Mouse (Mus musculus) myocyte (in vitro differentiated cells): ENCODE results near the gene Prkrip1. TPM values are rescaled to one million over a fixed set of nuclear protein-coding genes. Genes with fewer than 3 reads are reported as not detected.

Experiments
- H3K27me3 ChIP-seq: one replicate; pipeline ENCODE4 v1.6.1; 2011; ENCODE audit not compliant: control insufficient read depth, insufficient read depth, insufficient read length
- H3K36me3 ChIP-seq: one replicate; pipeline ENCODE4 v1.6.1; 2011; ENCODE audit not compliant: control insufficient read depth, insufficient read depth
- H3K4me2 ChIP-seq: one replicate; pipeline ENCODE4 v1.6.1; 2011; ENCODE audit warnings: low read depth, control low read depth
- H3K4me3 ChIP-seq: one replicate; pipeline ENCODE4 v1.5.1; 2011; ENCODE audit warnings: mild to moderate bottlenecking, control low read depth, moderate library complexity
- H3K79me2 ChIP-seq: one replicate; pipeline ENCODE4 v1.6.1; 2011; ENCODE audit not compliant: control insufficient read depth, insufficient read depth
- H3ac ChIP-seq: one replicate; pipeline ENCODE4 v1.6.1; 2011; ENCODE audit not compliant: control insufficient read depth, insufficient read length
- CEBPB ChIP-seq: IDR thresholded peaks from 2 replicates; pipeline ENCODE4 v1.6.1; 2011; ENCODE audit warnings: mild to moderate bottlenecking, moderate library complexity; ENCODE audit not compliant: poor library complexity, insufficient read depth, severe bottlenecking
- E2F4 ChIP-seq: IDR thresholded peaks from one replicate; pipeline ENCODE4 v1.6.1; 2011; ENCODE audit warnings: mild to moderate bottlenecking, control low read depth, moderate library complexity; ENCODE audit not compliant: insufficient read depth
- MAX ChIP-seq: IDR thresholded peaks from one replicate; pipeline ENCODE4 v1.6.1; 2011; ENCODE audit warnings: low read depth, mild to moderate bottlenecking, control low read depth
- MYOD1 ChIP-seq, 3 experiments: IDR thresholded peaks; one replicate each; pipeline ENCODE4 v1.6.1; 2011; ENCODE audit warnings: control low read depth in 2 of 3, low read depth in 2 of 3, mild to moderate bottlenecking in 2 of 3, moderate library complexity in 1 of 3; ENCODE audit not compliant: insufficient read length in 2 of 3, control insufficient read depth in 1 of 3
- MYOG ChIP-seq, 3 experiments: IDR thresholded peaks; one replicate each; pipeline ENCODE4 v1.6.1; 2011; ENCODE audit warnings: control low read depth in 2 of 3, low read depth in 2 of 3, mild to moderate bottlenecking in 2 of 3; ENCODE audit not compliant: insufficient read length in 2 of 3, control insufficient read depth in 1 of 3, insufficient read depth in 1 of 3
- POLR2A ChIP-seq: IDR thresholded peaks from one replicate; pipeline ENCODE4 v1.6.1; 2011; ENCODE audit warnings: low read depth, mild to moderate bottlenecking, control low read depth, moderate library complexity; ENCODE audit not compliant: insufficient read length
- POLR2AphosphoS2 ChIP-seq: IDR thresholded peaks from one replicate; pipeline ENCODE4 v1.6.1; 2011; ENCODE audit warnings: low read depth, control low read depth; ENCODE audit not compliant: insufficient read length
- REST ChIP-seq: IDR thresholded peaks from one replicate; pipeline ENCODE4 v1.6.1; 2011; ENCODE audit warnings: mild to moderate bottlenecking, control low read depth, moderate library complexity; ENCODE audit not compliant: insufficient read depth, insufficient read length
- SRF ChIP-seq: IDR thresholded peaks from one replicate; pipeline ENCODE4 v1.6.1; 2011; ENCODE audit warnings: low read depth; ENCODE audit not compliant: control insufficient read depth, insufficient read length
- TCF12 ChIP-seq: IDR thresholded peaks from one replicate; pipeline ENCODE4 v1.6.1; 2011; ENCODE audit warnings: mild to moderate bottlenecking, control low read depth; ENCODE audit not compliant: poor library complexity, insufficient read depth, severe bottlenecking
- TCF3 ChIP-seq: IDR thresholded peaks from one replicate; pipeline ENCODE4 v1.6.1; 2011; ENCODE audit warnings: low read depth, control low read depth; ENCODE audit not compliant: insufficient read length
- USF1 ChIP-seq: IDR thresholded peaks from one replicate; pipeline ENCODE4 v1.6.1; 2011; ENCODE audit warnings: low read depth, mild to moderate bottlenecking, control low read depth, moderate library complexity
- polyA plus RNA-seq: library from polyadenylated mRNA; unstranded; fragments of >200 nt; fragmentation: generic; extraction: Trizol; gene quantifications from one replicate; pipeline ENCODE4 v1.2.1, GENCODE M21; 2012; ENCODE audit warnings: missing spikeins

The Prkrip1 gene
- polyA plus RNA-seq, 1 experiment, result 58.4 TPM

DNA sequence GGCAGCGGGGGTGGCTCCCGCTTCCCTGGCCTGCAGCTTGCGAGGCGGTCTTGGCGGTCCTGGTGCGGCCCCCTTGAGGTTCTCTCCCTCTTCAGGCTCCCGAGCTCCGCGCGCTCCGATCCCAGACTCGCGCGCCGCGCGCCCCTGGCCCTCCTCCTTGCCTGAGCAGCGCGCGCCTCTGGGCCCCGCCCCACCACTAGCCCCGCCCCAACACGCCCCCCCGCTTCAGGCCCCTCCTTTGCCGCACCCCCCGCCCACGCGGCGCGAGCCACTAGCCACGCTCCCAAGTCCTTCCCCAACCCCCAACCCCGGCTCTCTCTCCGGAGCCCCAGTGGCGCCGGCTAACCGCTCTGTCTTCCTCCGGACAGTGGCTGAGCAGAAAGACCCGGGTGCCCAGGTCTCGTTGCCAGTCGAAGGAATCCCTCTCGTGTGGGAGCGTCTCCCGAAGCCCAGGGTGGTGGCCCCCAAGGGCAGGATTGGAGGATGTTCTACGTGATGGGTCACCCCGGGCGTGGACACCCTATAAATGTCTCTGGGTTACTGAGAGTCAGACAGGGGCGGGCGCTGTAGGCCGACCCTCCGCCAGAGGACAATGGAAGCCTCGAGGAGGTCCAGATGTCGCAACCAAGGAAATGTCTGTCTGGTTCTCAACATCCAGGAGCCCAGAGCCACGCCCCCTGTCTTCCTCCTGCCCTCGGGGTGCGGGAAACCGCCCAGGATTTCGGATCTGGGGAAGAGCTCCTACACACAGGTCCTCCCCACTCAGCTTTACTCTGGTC is 46.2 kb upstream of the Prkrip1 start:
- Histone ChIP-seq H3K27me3 (no peaks in the 10 kb centered on the region), H3K79me2 (no peaks in the 10 kb centered on the region), H3ac (peak overlapping the region; percentile 54), H3K36me3 (no peaks in the 10 kb centered on the region), H3K4me3 (peak overlapping the region; percentile 57), H3K4me2 (peak overlapping the region; percentile 97)
- no peak for TF ChIP-seq E2F4
- TF ChIP-seq SRF, result no peak
- TF ChIP-seq MYOG (IDR thresholded peaks at IDR 0.05; ENCODE audit: control insufficient read depth in 1 of 3, insufficient read depth in 1 of 3, insufficient read length in 2 of 3, low read depth in 2 of 3), result no peak
- TF ChIP-seq MYOD1 (IDR thresholded peaks at IDR 0.05; ENCODE audit: control insufficient read depth in 1 of 3, insufficient read length in 2 of 3, low read depth in 2 of 3), result no peak
- no peak for TF ChIP-seq TCF3
- TF ChIP-seq TCF12, result no peak
- TF ChIP-seq MAX, result no peak
- TF ChIP-seq CEBPB, result peak; percentile 79
- no peak for TF ChIP-seq USF1
- TF ChIP-seq POLR2A, result peak; percentile 51
- no peak for TF ChIP-seq REST
- peak; percentile 53 for TF ChIP-seq POLR2AphosphoS2

DNA sequence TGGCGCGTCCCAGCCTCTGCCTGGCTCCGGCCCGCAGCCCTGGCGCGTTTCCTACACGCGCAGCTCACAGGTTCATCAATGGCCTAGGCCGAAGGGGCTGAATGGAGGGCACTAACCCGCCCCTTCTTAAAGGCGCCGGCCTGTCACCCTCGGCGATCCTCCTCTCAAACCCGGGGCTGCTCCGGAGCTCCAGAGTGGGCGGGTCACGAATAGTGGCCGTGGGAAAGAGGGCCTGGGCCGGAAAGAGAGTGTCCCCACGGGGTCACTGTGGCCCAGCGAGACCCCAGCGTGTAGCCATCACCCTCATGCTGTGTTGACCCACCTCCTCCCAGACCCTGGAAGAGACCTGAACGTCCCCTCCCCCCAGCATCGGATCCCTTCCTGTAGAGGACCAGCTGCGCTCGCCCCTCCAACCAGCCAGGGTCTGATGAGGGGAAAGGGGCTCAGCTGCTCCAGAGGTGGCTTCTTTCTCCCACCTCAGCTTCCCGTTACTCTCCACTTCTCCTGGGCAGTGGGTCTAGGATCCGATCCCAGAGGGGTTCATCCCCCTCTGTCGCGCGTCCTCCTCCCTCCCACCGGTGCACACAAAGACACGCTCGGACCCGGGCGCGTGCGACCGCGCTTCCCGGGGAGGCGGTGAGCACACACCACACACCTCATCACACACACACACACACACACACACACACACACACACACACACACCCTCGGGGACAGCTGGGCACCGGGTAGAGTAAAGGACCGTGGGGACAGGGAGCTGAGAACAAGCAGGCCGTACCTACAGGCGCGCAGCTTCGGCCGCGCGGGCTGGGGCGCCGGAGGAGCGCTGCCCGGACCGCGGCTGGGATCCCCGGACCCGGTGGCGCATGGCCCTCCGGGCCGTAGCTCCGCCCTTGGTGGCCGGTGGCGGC is 45.3 kb upstream of the Prkrip1 start:
- peak overlapping the region; percentile 57 for H3K4me3 ChIP-seq
- H3K27me3 ChIP-seq, result no peaks in the 10 kb centered on the region
- H3K4me2 ChIP-seq, result peak overlapping the region; percentile 82
- no peaks in the 10 kb centered on the region for H3K79me2 ChIP-seq
- TF ChIP-seq MAX (no peak), TCF12 (no peak), POLR2AphosphoS2 (peak; percentile 23), SRF (no peak), CEBPB (no peak), MYOG (IDR thresholded peaks at IDR 0.05; ENCODE audit: control insufficient read depth in 1 of 3, insufficient read depth in 1 of 3, insufficient read length in 2 of 3, low read depth in 2 of 3) (peak in 2 of 3 experiments; percentile 21 to 61), MYOD1 (IDR thresholded peaks at IDR 0.05; ENCODE audit: control insufficient read depth in 1 of 3, insufficient read length in 2 of 3, low read depth in 2 of 3) (no peak), E2F4 (no peak), USF1 (no peak)
- no peaks in the 10 kb centered on the region for H3K36me3 ChIP-seq
- peak overlapping the region; percentile 54 for H3ac ChIP-seq

DNA sequence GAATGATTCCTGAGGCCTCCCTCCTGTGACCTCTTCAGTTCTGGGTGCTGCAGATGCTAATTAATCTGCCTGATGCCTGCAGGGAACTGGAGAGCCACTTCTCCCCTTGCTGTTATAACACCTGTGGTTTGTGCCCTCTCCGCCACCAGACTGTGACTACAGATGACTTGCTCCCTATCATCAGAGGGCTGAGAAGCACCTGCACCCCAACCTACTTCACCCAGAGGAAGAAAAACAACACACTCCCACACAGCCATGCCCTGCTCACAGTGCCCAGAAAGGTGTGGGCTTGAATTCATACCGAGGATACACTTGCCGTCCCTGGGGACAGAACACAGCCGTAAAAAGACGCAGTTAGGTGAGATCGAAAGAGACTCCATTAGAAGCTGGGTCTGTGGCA is 42.4 kb upstream of the Prkrip1 start:
- Histone ChIP-seq H3K4me3 (no peak overlapping the region), H3K79me2 (no peaks in the 10 kb centered on the region), H3ac (no peak overlapping the region), H3K36me3 (no peaks in the 10 kb centered on the region), H3K4me2 (no peak overlapping the region), H3K27me3 (no peaks in the 10 kb centered on the region)
- TF ChIP-seq SRF (no peak), MAX (no peak), POLR2A (no peak), TCF12 (no peak), POLR2AphosphoS2 (no peak), REST (no peak), E2F4 (no peak), MYOG (IDR thresholded peaks at IDR 0.05; ENCODE audit: control insufficient read depth in 1 of 3, insufficient read depth in 1 of 3, insufficient read length in 2 of 3, low read depth in 2 of 3) (no peak), USF1 (no peak), CEBPB (no peak), TCF3 (no peak), MYOD1 (IDR thresholded peaks at IDR 0.05; ENCODE audit: control insufficient read depth in 1 of 3, insufficient read length in 2 of 3, low read depth in 2 of 3) (no peak)

DNA sequence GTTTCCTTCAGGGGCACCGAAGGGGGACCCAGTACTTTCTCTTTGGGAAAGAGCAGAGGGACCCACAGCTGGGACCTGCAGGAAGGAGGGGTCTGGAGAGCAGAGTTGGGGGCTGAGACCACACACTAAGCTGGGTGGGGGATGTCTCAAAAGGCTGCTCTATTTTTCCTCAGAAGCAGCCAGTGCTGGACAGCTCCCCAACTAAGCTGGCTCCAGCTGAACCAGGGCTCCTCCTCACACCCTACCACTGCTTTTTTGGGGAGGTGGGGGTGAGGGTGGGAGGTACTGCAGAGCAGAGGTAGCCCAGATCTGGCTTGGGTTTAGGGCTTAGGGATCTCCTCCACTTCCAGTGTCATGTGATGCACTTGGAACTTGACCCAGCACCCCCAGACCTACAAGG is 41.6 kb upstream of the Prkrip1 start:
- H3K4me2 ChIP-seq, result no peak overlapping the region
- no peaks in the 10 kb centered on the region for H3K36me3 ChIP-seq
- no peak overlapping the region for H3ac ChIP-seq
- H3K4me3 ChIP-seq, result no peak overlapping the region
- TF ChIP-seq POLR2AphosphoS2, result no peak
- peak; percentile 61 for TF ChIP-seq REST
- no peaks in the 10 kb centered on the region for H3K79me2 ChIP-seq
- no peaks in the 10 kb centered on the region for H3K27me3 ChIP-seq
